Mouse (Mus musculus) heart, postnatal 0 days (tissue): ENCODE measurements at regions not wholly inside any gene's neighbourhood (a gene's known extent, or its start where the extent isn't known, plus 50 kb on each side); places are given as distances from the start of the nearest gene placed in this dataset.

Experiments
- CTCF ChIP-seq: IDR thresholded peaks from 2 replicates; pipeline ENCODE4 v1.5.1; 2016; ENCODE audit warnings: antibody characterized with exemption, control low read depth, low read depth
- EP300 ChIP-seq: IDR thresholded peaks from 2 replicates; pipeline ENCODE4 v1.6.1; 2016; ENCODE audit warnings: antibody characterized with exemption, low read depth

GRCm38 (mm10) chr9:89788651-89789050 lies 50.4 kb upstream of the Ankrd34c start:
- TF ChIP-seq CTCF (no peak), EP300 (no peak)
